Mouse (Mus musculus): Measurements from ENCODE around the gene Aldoart1.

GRCm38 (mm10) chr4:72901566-72901965 is 49.1 kb upstream of the Aldoart1 start:
- no peak for TF ChIP-seq CTCF (conservative IDR thresholded peaks at IDR 0.05; ENCODE audit: low read length)
- TF ChIP-seq POU5F1 (IDR thresholded peaks at IDR 0.05; ENCODE audit: borderline replicate concordance, low read length): no peak
